In the genomic region with DNA sequence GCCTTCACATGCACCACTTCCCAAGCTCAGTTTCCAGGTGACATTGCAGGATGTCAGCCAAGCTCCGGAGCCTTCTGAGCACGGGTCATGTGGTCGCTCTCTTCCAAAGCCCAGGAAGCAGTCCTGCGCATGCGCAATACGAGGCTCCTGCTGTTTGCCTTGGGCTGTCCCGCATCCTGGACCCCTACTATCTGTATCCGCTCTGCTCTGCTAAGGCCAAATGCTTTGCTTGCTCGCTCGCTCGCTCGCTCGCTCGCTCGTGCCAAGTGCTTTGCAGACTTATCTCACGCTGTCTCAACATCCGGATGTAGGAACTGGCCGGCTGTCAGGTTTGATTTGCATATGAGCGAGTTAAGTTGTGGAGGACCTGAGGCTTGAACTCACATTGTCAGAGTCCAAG, we compare ENCODE assay signal across 9 mouse cellular contexts. TPM values are rescaled to one million over a fixed set of nuclear protein-coding genes. Genes with fewer than 3 reads are reported as not detected.
DNase-seq lines count a peak whose midpoint lies in the region; ATAC-seq and TF ChIP-seq lines count a peak whose summit lies in the region.
"Had no signal": no experiment of that assay in that cellular context is flagged by ENCODE, and none has a peak within 500 bp of the region (broad histone marks: within the 10 kb centered on the region; RNA-seq: fewer than 3 reads in every experiment).

No protein-coding gene starts in this region.

- TF ChIP-seq CTCF in lung, postnatal 0 days (IDR thresholded peaks at IDR 0.05) = no peak
- no peak for TF ChIP-seq CTCF in left cerebral cortex, adult 2 months (IDR thresholded peaks at IDR 0.05)

- H3K9ac ChIP-seq in hindbrain, embryonic 11.5 days (ENCODE audit: low read depth, low read length) = no peak overlapping the region
- H3K9ac ChIP-seq in hindbrain, embryonic 14.5 days = no peak overlapping the region
- no peak overlapping the region for H3K9ac ChIP-seq in lung, postnatal 0 days (replicated peaks; ENCODE audit: low read depth)
- H3K9ac ChIP-seq in forebrain, embryonic 15.5 days (replicated peaks) = no peak overlapping the region

- peak; percentile 23 for DNase-seq in hindbrain, embryonic 11.5 days (ENCODE audit: low spot score)
- no peak for DNase-seq in hindbrain, embryonic 14.5 days (ENCODE audit: low spot score)
- peak; percentile 81 for DNase-seq in ES-CJ7 (ENCODE audit: low read depth, low spot score)
- DNase-seq in heart, adult 18-20 months = peak; percentile 45 to 79
- DNase-seq in lung, postnatal 0 days (ENCODE audit: low spot score) = peak; percentile 37
- DNase-seq in natural killer cell, adult 2 months (ENCODE audit: low spot score in 2 of 2) = no peak
- no peak for DNase-seq in left cerebral cortex, adult 2 months (ENCODE audit: extremely low spot score in 1 of 2, low spot score in 2 of 2)

- no peak overlapping the region for H3K4me3 ChIP-seq in hindbrain, embryonic 11.5 days (ENCODE audit: low read depth, low read length)
- no peak overlapping the region for H3K4me3 ChIP-seq in hindbrain, embryonic 14.5 days (replicated peaks; ENCODE audit: low read length)
- no peak overlapping the region for H3K4me3 ChIP-seq in lung, postnatal 0 days (ENCODE audit: low read depth, low read length)
- H3K4me3 ChIP-seq in left cerebral cortex, adult 2 months = no peak overlapping the region
- H3K4me3 ChIP-seq in forebrain, embryonic 15.5 days = no peak overlapping the region

- H3K4me2 ChIP-seq in hindbrain, embryonic 11.5 days (replicated peaks; ENCODE audit: low read depth, low read length) = no peak overlapping the region
- no peak overlapping the region for H3K4me2 ChIP-seq in hindbrain, embryonic 14.5 days (replicated peaks)
- H3K4me2 ChIP-seq in lung, postnatal 0 days (replicated peaks; ENCODE audit: low read depth, low read length) = 0 out of 2 replicates have a peak overlapping the region, but pooled peaks have one; percentile 15
- H3K4me2 ChIP-seq in forebrain, embryonic 15.5 days (replicated peaks) = no peak overlapping the region

- H3K27ac ChIP-seq in hindbrain, embryonic 11.5 days (ENCODE audit: low read depth, low read length) = no peak overlapping the region
- no peak overlapping the region for H3K27ac ChIP-seq in hindbrain, embryonic 14.5 days
- no peak overlapping the region for H3K27ac ChIP-seq in lung, postnatal 0 days (ENCODE audit: low read length)
- H3K27ac ChIP-seq in left cerebral cortex, adult 2 months = no peak overlapping the region
- H3K27ac ChIP-seq in forebrain, embryonic 15.5 days (replicated peaks) = no peak overlapping the region

- no peaks in the 10 kb centered on the region for H3K27me3 ChIP-seq in hindbrain, embryonic 11.5 days (ENCODE audit: control insufficient read depth, insufficient read depth, low read length)
- no peaks in the 10 kb centered on the region for H3K27me3 ChIP-seq in hindbrain, embryonic 14.5 days (ENCODE audit: control insufficient read depth, insufficient read depth, low read length)
- no peaks in the 10 kb centered on the region for H3K27me3 ChIP-seq in lung, postnatal 0 days (replicated peaks; ENCODE audit: insufficient read depth, low read length)
- H3K27me3 ChIP-seq in forebrain, embryonic 15.5 days = no peaks in the 10 kb centered on the region

- no peaks in the 10 kb centered on the region for H3K9me3 ChIP-seq in hindbrain, embryonic 11.5 days (ENCODE audit: control insufficient read depth, low read length)
- H3K9me3 ChIP-seq in hindbrain, embryonic 14.5 days (ENCODE audit: control insufficient read depth, low read length) = no peaks in the 10 kb centered on the region
- no peaks in the 10 kb centered on the region for H3K9me3 ChIP-seq in lung, postnatal 0 days (ENCODE audit: low read length)
- H3K9me3 ChIP-seq in forebrain, embryonic 15.5 days = no peaks in the 10 kb centered on the region

- 67% methylated on average over 19 of the region's 19 CpGs for WGBS in hindbrain, embryonic 11.5 days
- 79% methylated on average over 19 of the region's 19 CpGs for WGBS in hindbrain, embryonic 14.5 days
- 46% methylated on average over 19 of the region's 19 CpGs for WGBS in lung, postnatal 0 days
- 72% methylated on average over 19 of the region's 19 CpGs for WGBS in forebrain, embryonic 15.5 days

- no peak for ATAC-seq in hindbrain, embryonic 11.5 days (ENCODE audit: low FRiP score)
- ATAC-seq in hindbrain, embryonic 14.5 days (ENCODE audit: low FRiP score) = no peak
- peak; percentile 35; the same call in 1 of the 2 replicates for ATAC-seq in lung, postnatal 0 days
- ATAC-seq in forebrain, embryonic 15.5 days (replicated peaks) = no peak

- H3K4me1 ChIP-seq in hindbrain, embryonic 11.5 days (replicated peaks; ENCODE audit: control insufficient read depth, insufficient read depth, low read length) = no peaks in the 10 kb centered on the region
- H3K4me1 ChIP-seq in hindbrain, embryonic 14.5 days (replicated peaks; ENCODE audit: control insufficient read depth, insufficient read depth, low read length) = no peaks in the 10 kb centered on the region
- no peaks in the 10 kb centered on the region for H3K4me1 ChIP-seq in lung, postnatal 0 days (ENCODE audit: insufficient read depth, low read depth, low read length)
- no peaks in the 10 kb centered on the region for H3K4me1 ChIP-seq in forebrain, embryonic 15.5 days

- H3K36me3 ChIP-seq in hindbrain, embryonic 11.5 days (ENCODE audit: control insufficient read depth, insufficient read depth, low read length) = no peaks in the 10 kb centered on the region
- H3K36me3 ChIP-seq in hindbrain, embryonic 14.5 days (replicated peaks; ENCODE audit: control insufficient read depth, insufficient read depth) = no peaks in the 10 kb centered on the region
- H3K36me3 ChIP-seq in lung, postnatal 0 days (ENCODE audit: insufficient read depth, low read length) = no peaks in the 10 kb centered on the region
- no peaks in the 10 kb centered on the region for H3K36me3 ChIP-seq in forebrain, embryonic 15.5 days

- TF ChIP-seq EP300 in lung, postnatal 0 days (IDR thresholded peaks at IDR 0.05) = no peak

- intact Hi-C loops in left cerebral cortex, adult 2 months (cut with DNase I) = no loop called here

RNA-seq across cellular contexts. Expression of gene Iffo2, which starts 25.6 kb away (rescaled TPM):
- 3.3 and 4.8 TPM in 2 replicates for polyA plus RNA-seq in hindbrain, embryonic 11.5 days (2014; fragmentation: Nextera tagmentation; extraction: Ambion mirVana)
- polyA plus RNA-seq in hindbrain, embryonic 14.5 days (2014; fragmentation: Nextera tagmentation; extraction: Ambion mirVana) = 5.6 and 6.0 TPM in 2 replicates
- total RNA-seq in heart, adult 18-20 months (2021) = 1 to 10 TPM; 4.3 to 4.4 TPM
- 4.7 and 6.2 TPM in 2 replicates for polyA plus RNA-seq in lung, postnatal 0 days (2015; fragmentation: Nextera tagmentation; extraction: Ambion mirVana)
- total RNA-seq in left cerebral cortex, adult 2 months (2021) = 10 to 100 TPM; 18.8 to 20.0 TPM
- 4.6 and 5.7 TPM in 2 replicates for polyA plus RNA-seq in forebrain, embryonic 15.5 days (2015; fragmentation: Nextera tagmentation; extraction: Ambion mirVana)

RNA-seq across cellular contexts. Expression of gene Gm21969, which starts 47.0 kb away (rescaled TPM):
- not detected in 2 replicates for polyA plus RNA-seq in hindbrain, embryonic 11.5 days (2014; fragmentation: Nextera tagmentation; extraction: Ambion mirVana)
- polyA plus RNA-seq in hindbrain, embryonic 14.5 days (2014; fragmentation: Nextera tagmentation; extraction: Ambion mirVana) = 0.07 TPM in 1 of 2 replicates, not detected in the other
- not detected for total RNA-seq in heart, adult 18-20 months (2021)
- polyA plus RNA-seq in lung, postnatal 0 days (2015; fragmentation: Nextera tagmentation; extraction: Ambion mirVana) = not detected in 2 replicates
- not detected for total RNA-seq in left cerebral cortex, adult 2 months (2021)
- polyA plus RNA-seq in forebrain, embryonic 15.5 days (2015; fragmentation: Nextera tagmentation; extraction: Ambion mirVana) = not detected in 2 replicates
- total RNA-seq: left cerebral cortex, postnatal 14 days had no signal

Comparison
In these comparisons a context has a peak if more than half of its experiments do, and no peak if none do; other contexts are left out.
1. DNase-seq: peak in hindbrain, embryonic 11.5 days (single experiment), ES-CJ7 (single experiment), heart, adult 18-20 months (2 of 2) and lung, postnatal 0 days (single experiment); none in hindbrain, embryonic 14.5 days (single experiment), natural killer cell, adult 2 months (0 of 2) and left cerebral cortex, adult 2 months (0 of 2).